Mouse (Mus musculus): ENCODE measurements around the gene Pcif1. TPM values are rescaled to one million over a fixed set of nuclear protein-coding genes. Genes with fewer than 3 reads are reported as not detected.

The Pcif1 gene
- polyA plus RNA-seq, 1 experiment, result 43.2 TPM

DNA sequence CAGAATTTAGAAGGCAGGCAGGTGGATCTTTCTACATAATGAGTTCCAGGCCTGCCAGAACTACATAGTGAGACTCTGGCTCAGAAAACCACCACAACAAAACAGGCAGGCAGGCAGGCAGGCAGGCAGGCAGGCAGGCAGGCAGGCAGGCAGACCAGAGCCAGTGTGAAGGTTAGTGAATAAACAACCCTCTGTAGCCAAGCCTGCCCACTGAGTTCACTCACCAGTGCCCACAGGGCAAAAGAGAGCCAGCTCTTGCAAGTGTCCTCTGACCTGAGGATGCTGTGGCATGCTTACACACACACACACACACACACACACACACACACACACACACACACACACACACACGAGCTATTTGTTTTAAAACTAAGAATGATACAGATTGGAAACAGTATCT, 24.4 kb downstream of the Pcif1 start:
- Histone ChIP-seq H3K36me3 (ENCODE audit: control insufficient read depth, insufficient read depth) (peaks cover 29% of the 10 kb centered on the region), H3K4me2 (ENCODE audit: low read depth) (no peak overlapping the region), H3K4me3 (no peak overlapping the region), H3K27me3 (ENCODE audit: control insufficient read depth, insufficient read depth, insufficient read length) (no peaks in the 10 kb centered on the region), H3K79me2 (ENCODE audit: control insufficient read depth, insufficient read depth) (peaks cover 3% of the 10 kb centered on the region), H3ac (ENCODE audit: control insufficient read depth, insufficient read length) (no peak overlapping the region)
- TF ChIP-seq TCF12 (IDR thresholded peaks at IDR 0.05; ENCODE audit: insufficient read depth, poor library complexity, severe bottlenecking) (no peak), MYOG (IDR thresholded peaks at IDR 0.05; ENCODE audit: control insufficient read depth in 1 of 3, insufficient read depth in 1 of 3, insufficient read length in 2 of 3, low read depth in 2 of 3) (no peak), REST (IDR thresholded peaks at IDR 0.05; ENCODE audit: insufficient read depth, insufficient read length) (no peak), MYOD1 (IDR thresholded peaks at IDR 0.05; ENCODE audit: control insufficient read depth in 1 of 3, insufficient read length in 2 of 3, low read depth in 2 of 3) (no peak), POLR2A (IDR thresholded peaks at IDR 0.05; ENCODE audit: insufficient read length, low read depth) (no peak), E2F4 (IDR thresholded peaks at IDR 0.05; ENCODE audit: insufficient read depth) (no peak), TCF3 (IDR thresholded peaks at IDR 0.05; ENCODE audit: insufficient read length, low read depth) (no peak), SRF (IDR thresholded peaks at IDR 0.05; ENCODE audit: control insufficient read depth, insufficient read length, low read depth) (no peak), MAX (IDR thresholded peaks at IDR 0.05; ENCODE audit: low read depth) (no peak), USF1 (IDR thresholded peaks at IDR 0.05; ENCODE audit: low read depth) (no peak), CEBPB (IDR thresholded peaks at IDR 0.05; ENCODE audit: insufficient read depth, poor library complexity, severe bottlenecking) (no peak)

GRCm38 (mm10) chr2:164906071-164906470, 27.0 kb downstream of the Pcif1 start:
- Histone ChIP-seq H3K4me3 (no peak overlapping the region), H3K4me2 (ENCODE audit: low read depth) (no peak overlapping the region), H3K36me3 (ENCODE audit: control insufficient read depth, insufficient read depth) (peaks cover 26% of the 10 kb centered on the region), H3K27me3 (ENCODE audit: control insufficient read depth, insufficient read depth, insufficient read length) (no peaks in the 10 kb centered on the region), H3K79me2 (ENCODE audit: control insufficient read depth, insufficient read depth) (peaks cover 15% of the 10 kb centered on the region), H3ac (ENCODE audit: control insufficient read depth, insufficient read length) (no peak overlapping the region)
- TF ChIP-seq CEBPB (IDR thresholded peaks at IDR 0.05; ENCODE audit: insufficient read depth, poor library complexity, severe bottlenecking) (no peak), REST (IDR thresholded peaks at IDR 0.05; ENCODE audit: insufficient read depth, insufficient read length) (no peak), MAX (IDR thresholded peaks at IDR 0.05; ENCODE audit: low read depth) (no peak), TCF3 (IDR thresholded peaks at IDR 0.05; ENCODE audit: insufficient read length, low read depth) (no peak), POLR2A (IDR thresholded peaks at IDR 0.05; ENCODE audit: insufficient read length, low read depth) (no peak), TCF12 (IDR thresholded peaks at IDR 0.05; ENCODE audit: insufficient read depth, poor library complexity, severe bottlenecking) (no peak), POLR2AphosphoS2 (IDR thresholded peaks at IDR 0.05; ENCODE audit: insufficient read length, low read depth) (no peak), E2F4 (IDR thresholded peaks at IDR 0.05; ENCODE audit: insufficient read depth) (no peak), MYOG (IDR thresholded peaks at IDR 0.05; ENCODE audit: control insufficient read depth in 1 of 3, insufficient read depth in 1 of 3, insufficient read length in 2 of 3, low read depth in 2 of 3) (no peak), SRF (IDR thresholded peaks at IDR 0.05; ENCODE audit: control insufficient read depth, insufficient read length, low read depth) (no peak), MYOD1 (IDR thresholded peaks at IDR 0.05; ENCODE audit: control insufficient read depth in 1 of 3, insufficient read length in 2 of 3, low read depth in 2 of 3) (no peak)

- H3K36me3 ChIP-seq (ENCODE audit: control insufficient read depth, insufficient read depth), result peaks cover 26% of the 10 kb centered on the region
- H3K4me3 ChIP-seq, result no peak overlapping the region
- no peak overlapping the region for H3ac ChIP-seq (ENCODE audit: control insufficient read depth, insufficient read length)
- no peak overlapping the region for H3K4me2 ChIP-seq (ENCODE audit: low read depth)
- H3K79me2 ChIP-seq (ENCODE audit: control insufficient read depth, insufficient read depth), result peaks cover 15% of the 10 kb centered on the region
- no peak for TF ChIP-seq E2F4 (IDR thresholded peaks at IDR 0.05; ENCODE audit: insufficient read depth)
- TF ChIP-seq CEBPB (IDR thresholded peaks at IDR 0.05; ENCODE audit: insufficient read depth, poor library complexity, severe bottlenecking), result no peak
- TF ChIP-seq MAX (IDR thresholded peaks at IDR 0.05; ENCODE audit: low read depth), result no peak
- TF ChIP-seq POLR2AphosphoS2 (IDR thresholded peaks at IDR 0.05; ENCODE audit: insufficient read length, low read depth), result no peak
- no peak for TF ChIP-seq USF1 (IDR thresholded peaks at IDR 0.05; ENCODE audit: low read depth)
- no peak for TF ChIP-seq MYOD1 (IDR thresholded peaks at IDR 0.05; ENCODE audit: control insufficient read depth in 1 of 3, insufficient read length in 2 of 3, low read depth in 2 of 3)
- no peak for TF ChIP-seq SRF (IDR thresholded peaks at IDR 0.05; ENCODE audit: control insufficient read depth, insufficient read length, low read depth)
- no peak for TF ChIP-seq POLR2A (IDR thresholded peaks at IDR 0.05; ENCODE audit: insufficient read length, low read depth)
- no peak for TF ChIP-seq TCF12 (IDR thresholded peaks at IDR 0.05; ENCODE audit: insufficient read depth, poor library complexity, severe bottlenecking)
- no peak for TF ChIP-seq REST (IDR thresholded peaks at IDR 0.05; ENCODE audit: insufficient read depth, insufficient read length)
- no peak for TF ChIP-seq TCF3 (IDR thresholded peaks at IDR 0.05; ENCODE audit: insufficient read length, low read depth)
- no peak for TF ChIP-seq MYOG (IDR thresholded peaks at IDR 0.05; ENCODE audit: control insufficient read depth in 1 of 3, insufficient read depth in 1 of 3, insufficient read length in 2 of 3, low read depth in 2 of 3)
- no peaks in the 10 kb centered on the region for H3K27me3 ChIP-seq (ENCODE audit: control insufficient read depth, insufficient read depth, insufficient read length)
These were observed 28.4 kb downstream of the Pcif1 start for GRCm38 (mm10) chr2:164907511-164907910.

- no peak overlapping the region for H3K4me3 ChIP-seq
- H3K79me2 ChIP-seq (ENCODE audit: control insufficient read depth, insufficient read depth), result peaks cover 15% of the 10 kb centered on the region
- peaks cover 26% of the 10 kb centered on the region for H3K36me3 ChIP-seq (ENCODE audit: control insufficient read depth, insufficient read depth)
- TF ChIP-seq E2F4 (IDR thresholded peaks at IDR 0.05; ENCODE audit: insufficient read depth) (no peak), USF1 (IDR thresholded peaks at IDR 0.05; ENCODE audit: low read depth) (no peak), MAX (IDR thresholded peaks at IDR 0.05; ENCODE audit: low read depth) (no peak), POLR2AphosphoS2 (IDR thresholded peaks at IDR 0.05; ENCODE audit: insufficient read length, low read depth) (no peak)
- H3K4me2 ChIP-seq (ENCODE audit: low read depth), result no peak overlapping the region
- H3K27me3 ChIP-seq (ENCODE audit: control insufficient read depth, insufficient read depth, insufficient read length), result no peaks in the 10 kb centered on the region
- H3ac ChIP-seq (ENCODE audit: control insufficient read depth, insufficient read length), result no peak overlapping the region
These were observed 28.9 kb downstream of the Pcif1 start for GRCm38 (mm10) chr2:164908011-164908410.

- Histone ChIP-seq H3K79me2 (ENCODE audit: control insufficient read depth, insufficient read depth) (peaks cover 15% of the 10 kb centered on the region), H3K36me3 (ENCODE audit: control insufficient read depth, insufficient read depth) (peaks cover 25% of the 10 kb centered on the region), H3K4me2 (ENCODE audit: low read depth) (peak overlapping the region; percentile 98), H3K27me3 (ENCODE audit: control insufficient read depth, insufficient read depth, insufficient read length) (no peaks in the 10 kb centered on the region), H3ac (ENCODE audit: control insufficient read depth, insufficient read length) (no peak overlapping the region), H3K4me3 (no peak overlapping the region)
- TF ChIP-seq USF1 (IDR thresholded peaks at IDR 0.05; ENCODE audit: low read depth), result no peak
- TF ChIP-seq E2F4 (IDR thresholded peaks at IDR 0.05; ENCODE audit: insufficient read depth), result no peak
- TF ChIP-seq MAX (IDR thresholded peaks at IDR 0.05; ENCODE audit: low read depth), result no peak
- TF ChIP-seq POLR2A (IDR thresholded peaks at IDR 0.05; ENCODE audit: insufficient read length, low read depth), result no peak
- no peak for TF ChIP-seq CEBPB (IDR thresholded peaks at IDR 0.05; ENCODE audit: insufficient read depth, poor library complexity, severe bottlenecking)
- TF ChIP-seq TCF12 (IDR thresholded peaks at IDR 0.05; ENCODE audit: insufficient read depth, poor library complexity, severe bottlenecking), result no peak
- no peak for TF ChIP-seq POLR2AphosphoS2 (IDR thresholded peaks at IDR 0.05; ENCODE audit: insufficient read length, low read depth)
- no peak for TF ChIP-seq MYOD1 (IDR thresholded peaks at IDR 0.05; ENCODE audit: control insufficient read depth in 1 of 3, insufficient read length in 2 of 3, low read depth in 2 of 3)
- no peak for TF ChIP-seq SRF (IDR thresholded peaks at IDR 0.05; ENCODE audit: control insufficient read depth, insufficient read length, low read depth)
- TF ChIP-seq TCF3 (IDR thresholded peaks at IDR 0.05; ENCODE audit: insufficient read length, low read depth), result no peak
- no peak for TF ChIP-seq MYOG (IDR thresholded peaks at IDR 0.05; ENCODE audit: control insufficient read depth in 1 of 3, insufficient read depth in 1 of 3, insufficient read length in 2 of 3, low read depth in 2 of 3)
- no peak for TF ChIP-seq REST (IDR thresholded peaks at IDR 0.05; ENCODE audit: insufficient read depth, insufficient read length)
These were observed 30.0 kb downstream of the Pcif1 start for GRCm38 (mm10) chr2:164909100-164909499.
